Mouse (Mus musculus) heart, embryonic 15.5 days (tissue): ENCODE measurements around the gene Nat8. TPM values are rescaled to one million over a fixed set of nuclear protein-coding genes. Genes with fewer than 3 reads are reported as not detected.
"Not testable (repeated sequence)": the region's sequence is repeated elsewhere in the genome, so short reads cannot be mapped to it uniquely, and the experiment has no call there.

Experiments
- ATAC-seq: fragments of 200-750 bp; cut with Nextera tagmentation; replicated peaks from 2 replicates; pipeline ENCODE4 v1.8.0; 2017; ENCODE audit warnings: low read depth, moderate TSS enrichment; ENCODE audit not compliant: insufficient number of reproducible peaks, insufficient read depth, low FRiP score
- H3K27ac ChIP-seq: fragments of 300-500 bp; sonication (generic); 2 replicates; pipeline ENCODE4 v1.5.1; 2015; ENCODE audit warnings: mild to moderate bottlenecking, inconsistent platforms
- H3K27me3 ChIP-seq: fragments of 300-500 bp; sonication (generic); 2 replicates; pipeline ENCODE4 v1.6.1; 2015; ENCODE audit warnings: inconsistent platforms
- H3K36me3 ChIP-seq: fragments of 300-500 bp; sonication (generic); 2 replicates; pipeline ENCODE4 v1.6.1; 2015; ENCODE audit warnings: mild to moderate bottlenecking, inconsistent platforms
- H3K4me1 ChIP-seq: fragments of 300-500 bp; sonication (generic); replicated peaks from 2 replicates; pipeline ENCODE4 v1.6.1; 2015; ENCODE audit warnings: inconsistent platforms
- H3K4me2 ChIP-seq: fragments of 300-500 bp; sonication (generic); 2 replicates; pipeline ENCODE4 v1.6.1; 2015; ENCODE audit warnings: inconsistent platforms, mild to moderate bottlenecking, moderate library complexity
- H3K4me3 ChIP-seq: fragments of 300-500 bp; sonication (generic); 2 replicates; pipeline ENCODE4 v1.5.1; 2015; ENCODE audit warnings: mild to moderate bottlenecking, inconsistent platforms
- H3K9ac ChIP-seq: fragments of 300-500 bp; sonication (generic); 2 replicates; pipeline ENCODE4 v1.6.1; 2015; ENCODE audit warnings: mild to moderate bottlenecking, inconsistent platforms
- H3K9me3 ChIP-seq: fragments of 300-500 bp; sonication (generic); replicated peaks from 2 replicates; pipeline ENCODE4 v1.6.1; 2016; ENCODE audit warnings: inconsistent platforms
- WGBS: fragments of 180-500 bp; shearing (Covaris S2); methylation state at CpG from one replicate; pipeline ENCODE4 v1.1.7; 2015; ENCODE audit warnings: mixed read lengths; 5-methylcytosine and 5-hydroxymethylcytosine counted together
- polyA plus RNA-seq: library from polyadenylated mRNA; unstranded; fragments of >200 nt; fragmentation: Nextera tagmentation; extraction: Ambion mirVana; gene quantifications from 2 replicates; pipeline ENCODE4 v1.2.1, GENCODE M21; 2015

Gene Nat8
- polyA plus RNA-seq, 1 experiment from 2014 or later = not detected

- not testable (repeated sequence) for H3K27me3 ChIP-seq, H3K4me2 ChIP-seq, H3K4me3 ChIP-seq, H3K9ac ChIP-seq, ATAC-seq, H3K9me3 ChIP-seq, H3K36me3 ChIP-seq, H3K27ac ChIP-seq, H3K4me1 ChIP-seq
- WGBS = 70% methylated on average over 1 of the region's 2 CpGs
Observed at GRCm38 (mm10) chr6:85835104-85835503, 3.2 kb upstream of the Nat8 start.

- not testable (repeated sequence) for H3K9ac ChIP-seq, ATAC-seq, H3K4me3 ChIP-seq, H3K4me2 ChIP-seq, H3K4me1 ChIP-seq, H3K27ac ChIP-seq, H3K27me3 ChIP-seq, H3K36me3 ChIP-seq, H3K9me3 ChIP-seq
Observed at GRCm38 (mm10) chr6:85834504-85835100, 2.7 kb upstream of the Nat8 start.

GRCm38 (mm10) chr6:85829462-85829861, 2.4 kb downstream of the Nat8 start:
- no peaks in the 10 kb centered on the region for H3K36me3 ChIP-seq
- no peak for ATAC-seq
- no peak overlapping the region for H3K9ac ChIP-seq
- no peaks in the 10 kb centered on the region for H3K9me3 ChIP-seq
- H3K27me3 ChIP-seq = no peaks in the 10 kb centered on the region
- no peak overlapping the region for H3K27ac ChIP-seq
- H3K4me2 ChIP-seq = no peak overlapping the region
- H3K4me3 ChIP-seq = no peak overlapping the region
- no peaks in the 10 kb centered on the region for H3K4me1 ChIP-seq
- 56% methylated on average over 1 of the region's 1 CpGs for WGBS

- no peak overlapping the region for H3K27ac ChIP-seq
- H3K9ac ChIP-seq = no peak overlapping the region
- H3K4me2 ChIP-seq = no peak overlapping the region
- WGBS = 83% methylated on average over 2 of the region's 2 CpGs
- no peak for ATAC-seq
- H3K36me3 ChIP-seq = no peaks in the 10 kb centered on the region
- H3K4me3 ChIP-seq = no peak overlapping the region
- H3K9me3 ChIP-seq = no peaks in the 10 kb centered on the region
- H3K4me1 ChIP-seq = no peaks in the 10 kb centered on the region
- no peaks in the 10 kb centered on the region for H3K27me3 ChIP-seq
Observed at GRCm38 (mm10) chr6:85825886-85826285, 6.0 kb downstream of the Nat8 start.

GRCm38 (mm10) chr6:85823382-85824090, 8.3 kb downstream of the Nat8 start:
- H3K9me3 ChIP-seq = no peaks in the 10 kb centered on the region
- H3K4me1 ChIP-seq = no peaks in the 10 kb centered on the region
- WGBS = 89% methylated on average over 1 of the region's 1 CpGs
- H3K4me2 ChIP-seq = no peak overlapping the region
- ATAC-seq = no peak
- no peak overlapping the region for H3K27ac ChIP-seq
- H3K27me3 ChIP-seq = no peaks in the 10 kb centered on the region
- H3K36me3 ChIP-seq = no peaks in the 10 kb centered on the region
- H3K9ac ChIP-seq = no peak overlapping the region
- H3K4me3 ChIP-seq = no peak overlapping the region

GRCm38 (mm10) chr6:85822286-85822685, 9.6 kb downstream of the Nat8 start:
- Histone ChIP-seq H3K4me1 (no peaks in the 10 kb centered on the region), H3K9me3 (no peaks in the 10 kb centered on the region), H3K27ac (no peak overlapping the region), H3K36me3 (no peaks in the 10 kb centered on the region), H3K4me2 (no peak overlapping the region), H3K9ac (no peak overlapping the region), H3K4me3 (no peak overlapping the region), H3K27me3 (no peaks in the 10 kb centered on the region)
- WGBS = 69% methylated on average over 4 of the region's 4 CpGs
- no peak for ATAC-seq

- Histone ChIP-seq H3K9me3 (no peaks in the 10 kb centered on the region), H3K9ac (no peak within 1 kb of the TSS), H3K36me3 (no peaks in the 10 kb centered on the region), H3K27me3 (no peaks in the 10 kb centered on the region), H3K4me2 (no peak within 1 kb of the TSS), H3K4me1 (no peaks in the 10 kb centered on the region), H3K4me3 (no peak within 1 kb of the TSS), H3K27ac (no peak within 1 kb of the TSS)
- ATAC-seq = no peak
- WGBS = 76% methylated on average over 5 of the region's 5 CpGs
Observed at GRCm38 (mm10) chr6:85820837-85821236, 11.0 kb downstream of the Nat8 start, which contains the start of the genes Nat8f6 and Nat8f5. TSS of gene Nat8f6 (minus strand) at chr6:85820954. TSS of gene Nat8f5 (minus strand) at chr6:85820972.

GRCm38 (mm10) chr6:85818338-85818737, 13.5 kb downstream of the Nat8 start:
- WGBS = 54% methylated on average over 1 of the region's 1 CpGs
- H3K4me1 ChIP-seq = no peaks in the 10 kb centered on the region
- H3K4me2 ChIP-seq = no peak overlapping the region
- no peak overlapping the region for H3K27ac ChIP-seq
- no peaks in the 10 kb centered on the region for H3K9me3 ChIP-seq
- no peak for ATAC-seq
- no peaks in the 10 kb centered on the region for H3K36me3 ChIP-seq
- H3K4me3 ChIP-seq = no peak overlapping the region
- H3K9ac ChIP-seq = no peak overlapping the region
- H3K27me3 ChIP-seq = no peaks in the 10 kb centered on the region

GRCm38 (mm10) chr6:85813339-85813738, 18.5 kb downstream of the Nat8 start:
- Histone ChIP-seq H3K9me3 (no peaks in the 10 kb centered on the region), H3K9ac (no peak overlapping the region), H3K4me3 (no peak overlapping the region), H3K36me3 (no peaks in the 10 kb centered on the region), H3K27ac (no peak overlapping the region), H3K4me1 (no peaks in the 10 kb centered on the region), H3K27me3 (no peaks in the 10 kb centered on the region), H3K4me2 (no peak overlapping the region)
- 77% methylated on average over 2 of the region's 2 CpGs for WGBS
- ATAC-seq = no peak

- H3K36me3 ChIP-seq, H3K9me3 ChIP-seq, ATAC-seq, H3K4me2 ChIP-seq, H3K4me1 ChIP-seq, H3K4me3 ChIP-seq, H3K27ac ChIP-seq, H3K27me3 ChIP-seq, H3K9ac ChIP-seq: not testable (repeated sequence)
- 37% methylated on average over 3 of the region's 3 CpGs for WGBS
Observed at GRCm38 (mm10) chr6:85810942-85811537, 20.8 kb downstream of the Nat8 start.

- WGBS = 89% methylated on average over 2 of the region's 3 CpGs
- ATAC-seq, H3K27ac ChIP-seq, H3K4me1 ChIP-seq, H3K36me3 ChIP-seq, H3K27me3 ChIP-seq, H3K4me2 ChIP-seq, H3K9ac ChIP-seq, H3K9me3 ChIP-seq, H3K4me3 ChIP-seq: not testable (repeated sequence)
Observed at GRCm38 (mm10) chr6:85810514-85810913, 21.4 kb downstream of the Nat8 start.

GRCm38 (mm10) chr6:85809784-85810183, 22.1 kb downstream of the Nat8 start:
- not testable (repeated sequence) for ATAC-seq, H3K9me3 ChIP-seq, H3K27ac ChIP-seq, H3K4me2 ChIP-seq, H3K4me3 ChIP-seq, H3K9ac ChIP-seq, H3K27me3 ChIP-seq, H3K4me1 ChIP-seq, H3K36me3 ChIP-seq
- 33% methylated on average over 3 of the region's 3 CpGs for WGBS
